Mouse (Mus musculus): ENCODE results near the gene 2410137M14Rik.

Gene 2410137M14Rik

DNA sequence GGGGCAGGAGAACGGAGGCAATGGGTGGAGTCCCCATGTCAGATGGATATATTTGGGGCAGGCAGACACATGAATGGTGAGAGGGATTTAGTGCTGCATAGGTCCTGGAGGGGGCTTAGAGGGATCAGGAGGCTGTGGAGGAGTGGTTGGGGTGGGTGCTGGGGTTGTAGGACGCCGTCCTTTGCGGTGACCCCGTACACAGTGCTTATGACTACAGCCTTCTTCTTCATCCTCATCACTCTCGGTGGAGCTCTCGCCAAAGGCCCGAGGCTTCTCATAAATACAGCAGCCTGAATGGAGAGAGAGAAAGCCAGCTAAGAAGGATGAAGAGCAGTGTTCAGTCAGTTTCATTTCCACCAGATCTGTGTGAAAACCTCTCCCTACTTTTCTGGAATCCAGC is 31.8 kb downstream of the 2410137M14Rik start:
- DNase-seq (ENCODE audit: low spot score in 2 of 2) = no peak

DNA sequence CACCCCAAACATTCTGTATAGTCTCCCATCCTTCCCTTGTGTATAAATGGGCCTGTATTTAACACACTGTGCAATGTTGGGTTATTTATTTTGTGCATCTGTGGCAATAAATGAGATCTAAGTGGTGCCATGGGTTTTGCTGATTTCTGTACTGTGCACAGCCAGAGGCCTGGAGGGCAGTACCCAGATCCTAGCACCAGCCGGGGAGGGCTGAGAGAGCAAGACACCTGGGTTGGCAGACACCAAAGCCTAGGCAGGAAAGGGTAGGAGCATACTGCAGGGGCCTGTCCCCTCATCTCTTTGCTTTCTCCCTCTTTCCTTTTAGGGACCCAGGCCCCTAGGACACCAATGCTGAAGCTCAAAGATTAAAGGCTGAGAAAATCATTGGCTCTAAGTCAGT is 32.8 kb downstream of the 2410137M14Rik start:
- DNase-seq (ENCODE audit: low spot score in 2 of 2) = no peak

DNA sequence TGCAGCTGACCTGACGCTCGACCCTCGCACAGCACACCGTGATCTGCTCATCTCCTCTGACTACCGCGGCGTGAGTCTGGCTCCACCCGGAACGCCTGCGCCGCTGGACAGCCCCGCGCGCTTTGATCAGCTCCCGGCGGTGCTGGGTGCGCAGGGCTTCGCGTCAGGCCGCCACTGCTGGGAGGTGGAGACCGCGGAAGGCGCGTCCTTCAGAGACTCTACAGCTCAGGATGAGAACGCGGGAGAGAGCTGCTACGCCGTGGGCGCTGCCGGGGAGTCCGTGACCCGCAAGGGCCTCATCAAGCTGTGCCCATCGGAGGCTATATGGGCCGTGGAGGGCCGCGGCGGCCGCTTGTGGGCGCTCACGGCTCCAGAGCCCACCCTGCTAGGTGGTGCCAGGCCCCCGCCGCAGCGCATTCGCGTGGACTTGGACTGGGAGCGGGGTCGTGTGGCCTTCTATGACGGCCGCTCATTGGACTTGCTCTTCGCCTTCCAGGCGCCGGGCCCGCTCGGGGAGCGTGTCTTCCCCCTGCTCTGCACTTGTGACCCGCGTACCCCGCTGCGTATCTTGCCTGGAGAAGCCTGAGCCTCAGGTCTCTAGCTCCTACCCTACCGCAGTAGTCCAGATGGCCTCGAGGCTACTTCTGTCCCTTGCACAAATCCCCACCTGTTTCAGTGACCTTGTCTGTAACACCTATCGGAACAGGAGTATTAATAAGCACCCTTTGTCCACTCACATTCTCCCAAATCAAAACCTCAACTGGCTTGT is 33.8 kb downstream of the 2410137M14Rik start:
- DNase-seq (ENCODE audit: low spot score in 2 of 2) = peak; percentile 72

DNA sequence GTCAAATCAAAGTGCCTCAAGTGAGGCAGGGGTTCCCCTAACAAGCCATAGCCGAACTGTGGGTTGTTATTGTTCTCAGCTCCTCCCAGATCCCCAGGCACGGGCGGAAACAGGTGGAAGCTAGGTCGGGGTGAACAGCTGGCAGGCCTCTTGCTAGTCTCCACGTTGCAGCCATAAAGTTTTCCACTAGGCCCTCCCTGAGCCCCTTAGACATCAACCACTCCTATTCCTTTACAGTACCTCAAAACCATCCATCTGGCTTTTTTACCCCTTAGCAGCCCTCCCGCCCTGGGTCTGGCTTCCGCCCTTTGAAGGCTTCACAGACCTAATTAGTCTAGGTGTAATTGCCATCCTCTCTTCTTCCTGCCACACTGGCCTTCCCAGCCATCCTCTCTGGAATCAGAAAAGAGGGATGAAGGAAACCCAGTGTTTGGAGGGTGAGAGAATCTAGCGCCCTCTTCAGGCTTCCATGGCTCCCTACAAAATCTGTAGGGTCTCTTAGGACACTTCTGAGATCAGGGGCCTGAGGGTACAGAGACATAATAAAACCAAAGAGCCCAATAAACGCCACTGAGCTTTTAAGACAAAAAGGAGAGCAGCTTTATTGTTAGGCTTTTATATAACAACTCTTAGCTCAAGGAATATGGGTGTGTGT is 36.8 kb downstream of the 2410137M14Rik start:
- DNase-seq (ENCODE audit: low spot score in 2 of 2) = no peak

DNA sequence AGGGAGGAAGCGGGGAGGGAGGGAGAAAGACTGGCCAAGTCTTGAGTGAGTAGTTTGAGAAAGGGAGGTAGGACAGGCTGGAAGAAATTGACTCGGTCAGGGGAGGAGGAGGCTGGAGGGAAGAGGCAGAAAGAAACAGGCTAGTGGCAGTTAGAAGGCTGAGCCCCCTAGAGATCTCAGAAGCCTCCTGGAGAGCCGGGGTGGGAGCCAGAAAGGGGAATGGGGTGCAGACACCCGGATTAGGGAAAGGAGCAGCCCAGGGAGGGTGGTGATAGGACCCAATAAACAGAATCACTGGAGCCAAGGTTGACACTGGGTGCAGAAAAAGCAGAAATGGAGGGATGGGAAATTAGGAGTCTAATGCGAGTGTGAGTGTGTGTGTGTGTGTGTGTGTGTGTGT is 37.3 kb downstream of the 2410137M14Rik start:
- no peak for DNase-seq (ENCODE audit: low spot score in 2 of 2)

DNA sequence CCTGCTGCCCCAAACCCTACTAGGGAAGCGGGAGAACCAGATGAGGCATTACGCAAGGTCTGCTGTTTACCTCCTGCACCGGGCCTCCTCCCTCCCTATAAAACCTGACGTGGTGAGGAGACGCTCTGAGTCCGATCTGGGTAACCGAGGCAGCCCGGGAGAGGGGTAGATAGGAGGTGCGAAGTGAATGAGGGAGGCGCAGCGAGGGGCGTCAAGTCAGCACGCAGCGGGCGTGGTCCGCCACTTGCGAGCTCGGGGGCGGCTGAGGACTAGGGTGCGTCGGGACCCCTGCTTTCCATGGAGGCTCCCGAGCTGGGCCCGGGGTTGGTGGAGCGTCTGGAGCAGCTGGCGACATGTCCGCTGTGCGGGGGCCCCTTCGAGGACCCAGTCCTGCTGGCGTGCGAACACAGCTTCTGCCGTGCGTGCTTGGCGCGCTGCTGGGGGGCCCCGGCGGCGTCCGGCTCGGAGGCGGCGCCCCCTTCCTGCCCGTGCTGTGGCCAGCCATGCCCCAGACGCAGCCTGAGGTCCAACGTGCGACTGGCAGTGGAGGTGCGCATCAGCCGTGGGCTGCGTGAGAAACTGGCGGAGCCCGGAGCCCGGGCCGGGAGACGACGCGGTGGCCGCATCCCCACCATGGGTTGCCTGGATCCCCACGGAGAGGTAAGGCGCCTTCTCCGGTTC is 38.1 kb downstream of the 2410137M14Rik start, which contains the start of gene Rnf39:
Gene Rnf39 (plus strand): TSS at position 128 of the 681 bp plus-strand sequence.
- peak in 1 of 2 experiments; percentile 32 for DNase-seq (ENCODE audit: low spot score in 2 of 2)

DNA sequence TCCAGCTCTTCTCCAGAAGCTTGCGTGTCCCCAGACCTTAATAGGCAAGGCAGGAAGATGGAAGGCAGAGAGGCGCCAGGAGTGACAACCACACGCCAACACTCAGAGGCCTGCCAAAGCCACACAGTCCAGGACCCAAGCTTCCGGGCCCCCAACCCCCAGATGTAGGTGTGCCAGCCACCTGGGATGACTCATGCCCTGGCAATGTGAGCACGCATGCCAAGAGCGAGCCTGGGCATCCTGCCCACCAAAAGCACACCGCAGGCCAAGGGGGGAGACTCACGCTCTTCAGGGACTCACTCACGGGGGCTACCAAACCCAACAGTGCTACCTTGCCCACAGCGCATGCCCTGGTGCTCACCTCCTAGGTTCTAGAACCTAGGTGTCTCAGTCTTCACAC is 38.6 kb downstream of the 2410137M14Rik start:
- DNase-seq (ENCODE audit: low spot score in 2 of 2) = no peak

DNA sequence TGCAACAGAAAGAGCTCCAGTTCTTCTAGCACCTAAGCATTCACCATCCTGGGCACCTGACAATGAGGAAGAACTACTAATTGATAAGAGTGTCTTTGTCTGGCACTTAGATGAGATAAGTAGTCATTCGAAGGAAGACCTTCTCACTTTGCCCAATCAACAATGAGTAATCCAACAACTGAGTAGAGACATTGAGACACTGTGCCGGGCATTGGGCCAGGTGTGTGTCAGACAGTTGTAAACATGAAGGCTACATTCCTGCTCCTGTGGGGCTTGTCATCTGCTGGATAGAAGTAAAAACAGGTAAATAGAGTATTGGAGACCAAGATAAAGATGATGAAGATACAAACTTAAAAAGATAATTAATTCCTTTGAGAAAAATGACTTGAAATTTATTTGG is 43.0 kb downstream of the 2410137M14Rik start:
- no peak for DNase-seq (ENCODE audit: low spot score in 2 of 2)

DNA sequence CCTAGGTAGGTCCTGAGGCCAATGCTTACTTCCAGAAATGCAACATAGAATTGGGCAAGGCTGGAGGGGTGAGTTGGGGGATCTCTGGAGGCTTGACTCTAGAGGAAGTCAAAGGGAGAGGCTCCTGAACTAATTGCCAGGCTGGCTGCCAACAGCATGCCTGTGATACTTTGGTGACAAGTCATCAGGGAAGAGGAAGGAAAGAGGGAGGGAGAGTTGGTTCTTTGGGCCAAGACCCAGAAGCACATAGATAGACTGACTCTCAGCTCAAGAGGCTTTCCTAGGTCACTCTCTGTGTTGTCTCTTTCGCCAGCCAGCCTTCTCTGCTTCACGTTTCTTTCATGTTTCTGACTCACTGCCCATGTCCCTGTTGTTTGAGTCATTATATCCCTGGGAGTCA is 49.2 kb downstream of the 2410137M14Rik start:
- no peak for DNase-seq (ENCODE audit: low spot score in 2 of 2)

DNA sequence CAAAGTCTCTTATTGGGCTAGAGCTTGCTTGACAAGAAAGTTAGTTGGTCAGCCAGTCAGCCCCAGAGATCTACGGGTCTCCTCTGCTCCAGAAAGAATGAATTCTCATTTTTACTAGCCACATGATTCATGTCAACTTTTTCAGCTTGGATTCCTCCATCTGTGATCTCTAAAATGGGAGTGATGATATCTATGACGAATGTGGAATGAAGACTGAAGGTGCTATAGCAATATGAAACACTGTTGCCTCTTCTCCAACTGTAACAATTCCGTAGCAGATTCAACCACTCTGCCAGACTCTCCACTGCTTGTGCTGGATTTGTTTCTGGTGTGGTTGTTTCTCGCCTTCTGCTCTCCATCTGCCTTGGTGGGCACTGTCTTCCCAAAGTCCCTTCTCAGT is 49.9 kb downstream of the 2410137M14Rik start:
- DNase-seq (ENCODE audit: low spot score in 2 of 2) = no peak

DNA sequence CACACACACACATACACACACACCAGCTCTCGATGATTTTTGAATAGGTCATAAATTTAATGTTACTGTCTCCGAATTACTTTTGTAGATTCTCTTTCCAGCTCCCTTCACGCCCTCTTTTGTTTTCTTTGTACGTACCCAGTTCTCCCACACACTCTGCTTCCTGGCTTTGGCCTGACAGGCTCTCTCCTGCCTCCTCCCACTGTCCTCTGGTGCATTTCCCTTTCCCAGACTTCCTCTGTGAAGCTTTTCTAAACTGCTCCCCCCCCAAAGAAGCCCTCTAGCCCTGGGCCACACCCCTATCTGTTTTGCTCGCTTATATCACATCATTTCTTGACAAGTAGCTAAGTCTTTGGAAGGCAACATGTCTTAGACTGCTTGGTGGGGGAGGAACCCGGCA is 50.8 kb downstream of the 2410137M14Rik start:
- DNase-seq (ENCODE audit: low spot score in 2 of 2) = no peak

DNA sequence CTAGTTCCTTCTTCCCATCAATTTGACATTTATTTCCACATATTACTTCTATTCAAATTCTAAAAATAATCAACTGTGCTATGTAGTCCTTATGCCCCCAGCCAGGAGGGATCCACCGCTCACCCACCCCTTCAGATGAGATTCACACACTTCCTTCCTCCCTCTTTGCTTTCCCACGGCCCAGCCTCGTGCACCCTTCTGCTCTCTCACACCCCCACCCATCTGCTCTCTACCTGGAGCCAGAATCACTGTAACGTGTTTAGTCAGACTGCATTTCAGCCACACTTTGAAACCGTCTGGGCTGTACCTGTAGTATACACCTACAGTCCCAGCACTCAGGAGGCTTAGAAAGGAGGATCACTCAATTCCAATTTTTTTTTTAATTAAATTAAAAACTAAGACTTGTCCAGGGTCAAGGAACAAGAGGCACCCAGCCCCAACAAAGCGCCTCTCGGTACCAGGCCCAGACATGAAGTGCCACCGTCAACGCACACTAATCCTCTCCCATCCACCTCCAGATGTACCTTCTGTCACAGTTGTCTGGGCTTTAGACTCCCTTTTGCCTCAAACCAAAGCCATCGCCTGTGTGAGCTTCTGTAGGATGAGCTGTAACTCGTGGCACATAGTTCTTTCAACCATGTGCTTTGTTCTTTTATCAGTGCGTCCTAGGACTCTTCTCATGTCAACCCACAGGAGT is 51.7 kb downstream of the 2410137M14Rik start:
- no peak for DNase-seq (ENCODE audit: low spot score in 2 of 2)
